Mouse (Mus musculus) liver, postnatal 0 days (tissue): ENCODE results near the gene Mrpl50. TPM values are rescaled to one million over a fixed set of nuclear protein-coding genes. Genes with fewer than 3 reads are reported as not detected.
A peak's percentile ranks its signal among the peaks of the same experiment; 100 is the strongest.

Source experiments
- ATAC-seq: fragments of 200-750 bp; cut with Nextera tagmentation; 2 replicates; pipeline ENCODE4 v1.8.0; 2017; ENCODE audit warnings: mild to moderate bottlenecking, moderate library complexity
- DNase-seq: peaks from one replicate; pipeline ENCODE4 v3.0.0-alpha.2; 2016
- H3K27ac ChIP-seq: fragments of 300-500 bp; sonication (generic); 2 replicates; pipeline ENCODE4 v1.5.1; 2014; ENCODE audit warnings: antibody characterized with exemption, moderate library complexity, mild to moderate bottlenecking, low read depth
- H3K27me3 ChIP-seq: fragments of 300-500 bp; sonication (generic); 2 replicates; pipeline ENCODE4 v1.6.1; 2014; ENCODE audit warnings: low read length, control low read depth, mixed read lengths; ENCODE audit not compliant: insufficient read depth
- H3K36me3 ChIP-seq: fragments of 300-500 bp; sonication (generic); replicated peaks from 2 replicates; pipeline ENCODE4 v1.6.1; 2014; ENCODE audit warnings: mild to moderate bottlenecking, control low read depth, low read length, moderate library complexity, mixed read lengths; ENCODE audit not compliant: insufficient read depth
- H3K4me1 ChIP-seq: fragments of 300-500 bp; sonication (generic); 2 replicates; pipeline ENCODE4 v1.6.1; 2014; ENCODE audit warnings: antibody characterized with exemption, mild to moderate bottlenecking, control low read depth; ENCODE audit not compliant: insufficient read depth
- H3K4me2 ChIP-seq: fragments of 300-500 bp; sonication (generic); 2 replicates; pipeline ENCODE4 v1.6.1; 2014; ENCODE audit warnings: low read depth, mild to moderate bottlenecking, low read length, moderate library complexity, mixed read lengths
- H3K4me3 ChIP-seq: fragments of 300-500 bp; sonication (generic); 2 replicates; pipeline ENCODE4 v1.5.1; 2014; ENCODE audit warnings: low read depth, low read length
- H3K9ac ChIP-seq: fragments of 300-500 bp; sonication (generic); replicated peaks from 2 replicates; pipeline ENCODE4 v1.6.1; 2014; ENCODE audit warnings: mild to moderate bottlenecking, moderate library complexity
- H3K9me3 ChIP-seq: fragments of 300-500 bp; sonication (generic); 2 replicates; pipeline ENCODE4 v1.6.1; 2016; ENCODE audit warnings: mild to moderate bottlenecking, control low read depth, low read length, mixed read lengths
- CTCF ChIP-seq: sonication (generic); IDR thresholded peaks from 2 replicates; pipeline ENCODE4 v1.5.1; 2016; ENCODE audit warnings: antibody characterized with exemption, low read depth
- EP300 ChIP-seq: IDR thresholded peaks from 2 replicates; pipeline ENCODE4 v1.6.1; 2016; ENCODE audit warnings: antibody characterized with exemption, low read depth, mild to moderate bottlenecking
- WGBS: fragments of 180-500 bp; shearing (Covaris S2); extraction: QIAGEN DNeasy Blood & Tissue Kit; methylation state at CpG from one replicate; pipeline ENCODE4 v1.1.7; 2014; ENCODE audit not compliant: insufficient replicate concordance; 5-methylcytosine and 5-hydroxymethylcytosine counted together
- polyA plus RNA-seq: library from polyadenylated mRNA; unstranded; fragments of >200 nt; fragmentation: Nextera tagmentation; extraction: Ambion mirVana; gene quantifications from 2 replicates; pipeline ENCODE4 v1.2.1, GENCODE M21; 2015

Mrpl50 gene
- polyA plus RNA-seq, 1 experiment from 2014 or later = 64.3 TPM

- Histone ChIP-seq H3K27me3 (no peaks in the 10 kb centered on the region), H3K27ac (no peak within 1 kb of the TSS), H3K4me2 (no peak within 1 kb of the TSS), H3K36me3 (no peaks in the 10 kb centered on the region; the same call in 1 of the 2 replicates), H3K4me1 (peaks cover 14% of the 10 kb centered on the region), H3K4me3 (no peak within 1 kb of the TSS), H3K9me3 (no peaks in the 10 kb centered on the region), H3K9ac (no peak within 1 kb of the TSS)
- 47% methylated on average over 3 of the region's 3 CpGs for WGBS
- DNase-seq (no peak), ATAC-seq (no peak)
- TF ChIP-seq EP300 (no peak), CTCF (no peak)
Observed at GRCm38 (mm10) chr4:49473435-49474100, 47.3 kb downstream of the Mrpl50 start, which contains the start of gene Acnat1. TSS of gene Acnat1 (minus strand) at chr4:49473912.

GRCm38 (mm10) chr4:49469435-49470151, 51.3 kb downstream of the Mrpl50 start:
- no peak overlapping the region for H3K4me2 ChIP-seq
- 0 out of 2 replicates have a peak, but pooled peaks cover 3% of the 10 kb centered on the region for H3K9me3 ChIP-seq
- no peaks in the 10 kb centered on the region for H3K27me3 ChIP-seq
- H3K4me1 ChIP-seq = peaks cover 1% of the 10 kb centered on the region
- TF ChIP-seq CTCF = no peak
- no peak for TF ChIP-seq EP300
- DNase-seq = no peak
- H3K4me3 ChIP-seq = no peak overlapping the region
- no peak overlapping the region for H3K9ac ChIP-seq
- H3K36me3 ChIP-seq = no peaks in the 10 kb centered on the region; the same call in 1 of the 2 replicates
- WGBS = 72% methylated on average over 3 of the region's 3 CpGs
- no peak overlapping the region for H3K27ac ChIP-seq
- ATAC-seq = no peak

GRCm38 (mm10) chr4:49467360-49467759, 53.5 kb downstream of the Mrpl50 start:
- H3K4me3 ChIP-seq = no peak overlapping the region
- DNase-seq (no peak), ATAC-seq (no peak)
- no peak overlapping the region for H3K4me2 ChIP-seq
- no peaks in the 10 kb centered on the region; the same call in 1 of the 2 replicates for H3K36me3 ChIP-seq
- H3K27me3 ChIP-seq = no peaks in the 10 kb centered on the region
- peak; percentile 28 for TF ChIP-seq CTCF
- TF ChIP-seq EP300 = no peak
- H3K27ac ChIP-seq = no peak overlapping the region
- 79% methylated on average over 6 of the region's 6 CpGs for WGBS
- no peaks in the 10 kb centered on the region for H3K4me1 ChIP-seq
- H3K9ac ChIP-seq = no peak overlapping the region
- 0 out of 2 replicates have a peak, but pooled peaks cover 3% of the 10 kb centered on the region for H3K9me3 ChIP-seq

Other genes starting within 250 kb of the Mrpl50 start
- 8.7 and 13.6 TPM in 2 replicates for gene Acnat2, start 112.9 kb downstream of the Mrpl50 start, polyA plus RNA-seq
- gene Acnat1, start 47.2 kb downstream of the Mrpl50 start, polyA plus RNA-seq = 3.5 and 4.4 TPM in 2 replicates
- 16.6 and 18.2 TPM in 2 replicates for gene Baat, start 14.5 kb downstream of the Mrpl50 start, polyA plus RNA-seq
- gene Zfp189, start 83 bp upstream of the Mrpl50 start, polyA plus RNA-seq = 2.2 and 2.5 TPM in 2 replicates
- gene Aldob, start 28.5 kb upstream of the Mrpl50 start, polyA plus RNA-seq = 2,616 and 2,625 TPM in 2 replicates
- 3.3 and 3.9 TPM in 2 replicates for gene Tmem246, start 76.8 kb upstream of the Mrpl50 start, polyA plus RNA-seq
- 9.4 and 11.8 TPM in 2 replicates for gene Rnf20, start 110.9 kb upstream of the Mrpl50 start, polyA plus RNA-seq
- not detected in 2 replicates for gene Ppp3r2, start 160.9 kb upstream of the Mrpl50 start, polyA plus RNA-seq